Mouse (Mus musculus) stomach, embryonic 16.5 days (tissue): Measurements from ENCODE around the gene Meiob. TPM values are rescaled to one million over a fixed set of nuclear protein-coding genes. Genes with fewer than 3 reads are reported as not detected.

Experiments used
- ATAC-seq: fragments of 200-750 bp; cut with Nextera tagmentation; 2 replicates; pipeline ENCODE4 v1.8.0; 2017; ENCODE audit warnings: moderate number of reproducible peaks, moderate TSS enrichment; ENCODE audit not compliant: insufficient read depth, low FRiP score
- H3K27ac ChIP-seq: fragments of 300-500 bp; sonication (generic); 2 replicates; pipeline ENCODE4 v1.5.1; 2014; ENCODE audit warnings: low read length
- H3K27me3 ChIP-seq: fragments of 300-500 bp; sonication (generic); 2 replicates; pipeline ENCODE4 v1.6.1; 2014; ENCODE audit warnings: low read length, control low read depth, mixed read lengths; ENCODE audit not compliant: control insufficient read depth, insufficient read depth
- H3K36me3 ChIP-seq: fragments of 300-500 bp; sonication (generic); 2 replicates; pipeline ENCODE4 v1.6.1; 2014; ENCODE audit warnings: low read length; ENCODE audit not compliant: control insufficient read depth, insufficient read depth
- H3K4me1 ChIP-seq: fragments of 300-500 bp; sonication (generic); 2 replicates; pipeline ENCODE4 v1.6.1; 2014; ENCODE audit warnings: low read length, control low read depth, mixed read lengths; ENCODE audit not compliant: control insufficient read depth, insufficient read depth
- H3K4me2 ChIP-seq: fragments of 300-500 bp; sonication (generic); 2 replicates; pipeline ENCODE4 v1.6.1; 2014; ENCODE audit warnings: low read depth, low read length, mixed read lengths
- H3K4me3 ChIP-seq: fragments of 300-500 bp; sonication (generic); replicated peaks from 2 replicates; pipeline ENCODE4 v1.5.1; 2014; ENCODE audit warnings: mild to moderate bottlenecking, low read length
- H3K9ac ChIP-seq: fragments of 300-500 bp; sonication (generic); 2 replicates; pipeline ENCODE4 v1.6.1; 2014; ENCODE audit warnings: low read length
- H3K9me3 ChIP-seq: fragments of 300-500 bp; sonication (generic); replicated peaks from 2 replicates; pipeline ENCODE4 v1.6.1; 2016; ENCODE audit warnings: low read length, control low read depth; ENCODE audit not compliant: control insufficient read depth
- WGBS: fragments of 180-500 bp; shearing (Covaris S2); extraction: QIAGEN DNeasy Blood & Tissue Kit; methylation state at CpG from one replicate; pipeline ENCODE4 v1.1.7; 2014; 5-methylcytosine and 5-hydroxymethylcytosine counted together
- polyA plus RNA-seq: library from polyadenylated mRNA; unstranded; fragments of >200 nt; fragmentation: Nextera tagmentation; extraction: Ambion mirVana; gene quantifications from 2 replicates; pipeline ENCODE4 v1.2.1, GENCODE M21; 2015

Meiob gene
- polyA plus RNA-seq, 1 experiment from 2014 or later: 0.10 TPM

DNA sequence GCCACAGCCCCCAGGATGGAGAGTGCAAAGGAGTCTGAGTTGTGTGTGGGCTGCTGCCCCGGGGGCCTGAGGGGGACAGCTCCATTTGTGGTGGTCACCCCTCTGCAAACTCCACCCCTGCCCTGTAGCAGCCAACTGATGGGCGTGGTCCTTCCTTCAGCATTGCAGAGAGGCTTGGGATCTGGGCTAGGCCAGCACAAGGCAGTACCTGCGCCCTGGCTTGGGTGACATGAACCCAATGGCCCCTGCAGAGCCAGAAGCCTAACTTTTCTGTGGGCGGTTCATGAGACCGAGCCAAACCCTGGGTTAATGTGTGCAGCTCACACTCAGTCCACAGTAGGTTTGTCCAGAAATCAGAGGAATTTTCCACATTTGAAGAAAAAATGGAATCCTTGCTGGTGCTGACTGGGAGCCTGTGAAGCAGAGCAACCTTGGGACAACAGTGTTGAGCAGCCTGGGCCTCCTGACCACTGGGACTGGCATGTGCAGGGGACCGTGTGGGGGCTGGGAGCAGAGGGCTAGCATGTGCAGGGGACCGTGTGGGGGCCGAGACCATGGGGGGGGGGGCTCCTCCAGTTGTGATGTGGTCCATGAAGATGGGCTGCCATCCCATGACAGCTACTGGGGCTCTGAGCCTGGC is 53.9 kb downstream of the Meiob start:
- Histone ChIP-seq H3K36me3 (peaks cover 7% of the 10 kb centered on the region; the same call in 1 of the 2 replicates), H3K4me2 (no peak overlapping the region)
- 82% methylated on average over 8 of the region's 8 CpGs for WGBS

DNA sequence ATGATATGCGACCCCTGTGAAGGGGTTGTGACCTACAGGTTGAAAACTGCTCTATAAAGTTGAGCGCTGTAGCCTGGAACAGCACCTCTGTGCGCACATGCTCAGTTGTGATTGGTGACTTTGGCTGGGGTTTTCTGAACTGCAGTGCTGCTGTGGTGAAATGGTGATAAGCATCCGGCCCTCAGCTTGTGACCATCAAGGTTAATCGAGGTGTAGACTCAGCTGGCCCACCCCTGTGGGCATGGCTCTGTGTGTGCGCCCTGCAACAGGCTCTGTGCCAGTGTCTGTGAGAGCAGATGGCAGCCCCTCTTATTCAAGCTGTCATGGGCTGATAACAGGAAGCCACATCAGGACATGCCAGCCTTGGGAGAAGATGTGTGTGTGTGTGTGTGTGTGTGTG is 54.9 kb downstream of the Meiob start:
- Histone ChIP-seq H3K4me2 (no peak overlapping the region), H3K9me3 (no peaks in the 10 kb centered on the region)
- 82% methylated on average over 6 of the region's 6 CpGs for WGBS

More for the DNA sequence above, 53.9 kb downstream of the Meiob start:
- H3K4me1 ChIP-seq: no peaks in the 10 kb centered on the region
- H3K9me3 ChIP-seq: no peaks in the 10 kb centered on the region
- H3K27me3 ChIP-seq: no peaks in the 10 kb centered on the region
- H3K27ac ChIP-seq: no peak overlapping the region
- H3K4me3 ChIP-seq: no peak overlapping the region
- no peak overlapping the region for H3K9ac ChIP-seq
- no peak for ATAC-seq

DNA sequence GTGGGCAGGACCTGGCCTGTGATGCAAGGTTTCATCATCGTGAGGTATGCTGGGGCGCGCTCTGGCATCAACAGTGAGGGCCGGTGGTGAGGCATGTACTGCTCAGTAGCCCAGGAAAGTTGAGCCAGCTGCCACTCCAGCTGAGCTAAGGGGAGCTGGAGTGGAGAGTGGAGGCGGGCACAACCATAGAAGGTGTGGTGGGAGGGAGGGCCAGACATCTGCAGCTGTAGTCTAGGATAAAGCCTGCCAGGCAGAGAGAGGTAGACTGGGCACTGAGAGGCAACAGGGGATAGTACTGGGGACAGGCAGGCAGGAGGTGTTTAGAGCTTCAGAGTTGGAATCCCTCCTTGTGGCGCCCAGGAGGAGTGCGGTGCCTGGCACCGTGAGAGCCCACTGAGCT is 56.0 kb downstream of the Meiob start:
- ATAC-seq: no peak
- WGBS: 92% methylated on average over 8 of the region's 8 CpGs
- H3K9ac ChIP-seq: no peak overlapping the region
- H3K4me1 ChIP-seq: no peaks in the 10 kb centered on the region
- H3K4me3 ChIP-seq: no peak overlapping the region
- no peaks in the 10 kb centered on the region for H3K27me3 ChIP-seq
- H3K36me3 ChIP-seq: peaks cover 7% of the 10 kb centered on the region; the same call in 1 of the 2 replicates
- H3K4me2 ChIP-seq: no peak overlapping the region
- no peak overlapping the region for H3K27ac ChIP-seq
- H3K9me3 ChIP-seq: no peaks in the 10 kb centered on the region

More for the DNA sequence above, 54.9 kb downstream of the Meiob start:
- peaks cover 7% of the 10 kb centered on the region; the same call in 1 of the 2 replicates for H3K36me3 ChIP-seq
- no peak overlapping the region for H3K27ac ChIP-seq
- no peaks in the 10 kb centered on the region for H3K27me3 ChIP-seq
- no peak for ATAC-seq
- H3K4me3 ChIP-seq: no peak overlapping the region
- no peaks in the 10 kb centered on the region for H3K4me1 ChIP-seq
- no peak overlapping the region for H3K9ac ChIP-seq

DNA sequence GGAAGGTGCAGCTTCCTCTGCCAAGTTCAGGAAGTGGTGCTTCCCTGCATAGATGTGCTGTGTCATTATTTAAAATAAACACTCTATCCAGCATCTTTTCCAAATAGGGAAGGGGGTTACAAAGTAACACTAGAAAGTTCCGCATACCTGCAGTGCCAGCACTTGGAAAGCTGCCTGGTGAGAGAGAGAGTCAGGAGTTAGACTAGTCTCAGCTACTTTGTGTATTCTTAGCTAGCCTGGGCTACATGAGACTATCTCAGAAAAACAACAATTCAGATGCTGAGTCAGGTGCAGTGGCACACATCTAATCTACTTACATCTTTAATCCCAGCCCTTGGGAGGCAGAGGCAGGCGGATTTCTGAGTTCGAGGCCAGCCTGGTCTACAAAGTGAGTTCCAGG is 57.7 kb downstream of the Meiob start:
- H3K27ac ChIP-seq: no peak overlapping the region
- no peak overlapping the region for H3K4me2 ChIP-seq
- no peak overlapping the region for H3K4me3 ChIP-seq
- ATAC-seq: no peak
- H3K4me1 ChIP-seq: no peaks in the 10 kb centered on the region
- no peaks in the 10 kb centered on the region for H3K9me3 ChIP-seq
- peaks cover 7% of the 10 kb centered on the region; the same call in 1 of the 2 replicates for H3K36me3 ChIP-seq
- H3K9ac ChIP-seq: no peak overlapping the region
- WGBS: 94% methylated on average over 3 of the region's 3 CpGs
- H3K27me3 ChIP-seq: no peaks in the 10 kb centered on the region

DNA sequence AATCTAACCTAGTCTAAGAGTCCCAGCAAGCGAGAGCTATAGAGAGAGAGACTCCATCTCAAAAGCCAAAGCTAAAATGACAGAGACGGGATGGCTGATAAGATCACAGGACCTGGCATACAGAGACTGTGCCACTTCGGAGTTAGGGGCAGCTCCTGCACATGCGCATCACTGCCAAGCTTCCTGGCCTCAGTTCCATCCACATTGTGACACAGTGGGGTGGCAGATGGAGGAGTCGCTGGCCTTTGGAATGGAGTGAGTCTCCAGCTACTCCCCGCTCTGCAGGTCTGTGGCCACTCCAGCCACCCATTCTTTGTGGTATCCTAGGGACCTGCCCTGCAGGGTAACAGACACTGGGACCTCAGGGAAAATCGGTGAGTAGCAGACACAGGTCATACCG is 61.7 kb downstream of the Meiob start, which contains the start of gene Igfals:
Gene Igfals (plus strand): TSS at position 222 of the 400 bp plus-strand sequence.
- no peak within 1 kb of the TSS for H3K4me3 ChIP-seq
- WGBS: 87% methylated on average over 8 of the region's 8 CpGs
- H3K4me2 ChIP-seq: no peak within 1 kb of the TSS
- no peak for ATAC-seq
- H3K9me3 ChIP-seq: no peaks in the 10 kb centered on the region
- H3K4me1 ChIP-seq: no peaks in the 10 kb centered on the region
- H3K9ac ChIP-seq: no peak within 1 kb of the TSS
- H3K27ac ChIP-seq: no peak within 1 kb of the TSS
- H3K36me3 ChIP-seq: peaks cover 7% of the 10 kb centered on the region; the same call in 1 of the 2 replicates
- no peaks in the 10 kb centered on the region for H3K27me3 ChIP-seq

DNA sequence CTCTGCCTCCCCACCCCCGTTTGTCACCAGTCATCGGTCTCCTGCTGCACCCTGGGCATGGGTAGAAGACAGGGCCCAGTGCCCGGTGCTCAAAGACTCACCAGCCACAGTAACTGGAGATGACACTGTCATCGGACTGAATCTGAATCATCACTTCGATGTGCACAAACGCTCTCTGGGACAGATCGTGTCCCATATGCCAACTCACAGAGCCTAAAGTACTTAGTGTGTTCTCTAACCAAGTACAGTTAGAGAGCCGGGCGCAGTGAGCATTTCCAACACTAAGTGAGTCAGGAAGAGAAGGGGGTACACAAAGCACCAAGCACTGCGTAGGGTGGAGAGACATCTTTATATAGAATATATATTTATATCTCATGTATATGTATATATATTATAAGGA is 63.8 kb downstream of the Meiob start:
- no peaks in the 10 kb centered on the region for H3K9me3 ChIP-seq
- H3K27ac ChIP-seq: no peak overlapping the region
- WGBS: 90% methylated on average over 10 of the region's 10 CpGs
- no peaks in the 10 kb centered on the region for H3K36me3 ChIP-seq
- no peak overlapping the region for H3K4me3 ChIP-seq
- no peak overlapping the region for H3K4me2 ChIP-seq
- no peak for ATAC-seq
- no peaks in the 10 kb centered on the region for H3K4me1 ChIP-seq
- H3K9ac ChIP-seq: no peak overlapping the region
- no peaks in the 10 kb centered on the region for H3K27me3 ChIP-seq

DNA sequence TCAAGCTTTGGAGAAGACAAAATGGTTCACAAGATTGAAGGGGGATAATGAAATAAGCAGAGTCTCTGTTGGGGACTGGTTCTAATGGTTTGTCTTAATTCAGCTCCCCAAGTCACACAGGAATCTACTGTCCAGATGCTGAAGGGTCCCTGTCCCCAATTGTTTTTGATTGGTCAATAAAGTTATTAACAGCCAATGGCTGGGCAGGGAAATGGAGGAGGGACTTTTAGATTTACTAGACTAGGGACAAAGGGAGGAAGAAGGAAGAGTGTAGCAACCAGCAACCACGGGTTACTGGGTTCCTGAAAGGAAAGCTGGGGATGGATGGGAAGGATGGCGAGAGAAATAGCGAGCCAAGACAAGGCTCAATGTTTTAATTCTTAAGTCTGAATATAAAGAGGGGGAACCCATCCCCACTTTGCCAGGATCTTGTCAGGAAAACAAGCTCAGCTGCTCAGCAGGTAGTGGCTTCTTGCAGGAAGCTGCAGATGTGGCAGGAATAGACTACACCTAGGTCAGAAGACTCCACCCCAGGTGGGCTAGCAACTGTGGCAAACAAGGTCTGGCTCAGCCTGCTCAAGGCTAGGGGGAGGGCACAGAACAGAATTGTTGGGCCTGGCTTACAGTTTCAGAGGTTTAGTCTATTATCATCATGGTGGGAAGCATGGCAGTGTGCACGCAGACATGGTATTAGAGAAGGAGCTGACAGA is 69.8 kb downstream of the Meiob start:
- H3K27me3 ChIP-seq: no peaks in the 10 kb centered on the region
- H3K4me2 ChIP-seq: no peak overlapping the region
- H3K4me3 ChIP-seq: no peak overlapping the region
- no peaks in the 10 kb centered on the region for H3K36me3 ChIP-seq
- H3K9ac ChIP-seq: no peak overlapping the region
- H3K27ac ChIP-seq: no peak overlapping the region
- H3K4me1 ChIP-seq: peaks cover 6% of the 10 kb centered on the region; the same call in 1 of the 2 replicates
- no peaks in the 10 kb centered on the region for H3K9me3 ChIP-seq
- WGBS: 46% methylated on average over 4 of the region's 4 CpGs
- no peak for ATAC-seq

DNA sequence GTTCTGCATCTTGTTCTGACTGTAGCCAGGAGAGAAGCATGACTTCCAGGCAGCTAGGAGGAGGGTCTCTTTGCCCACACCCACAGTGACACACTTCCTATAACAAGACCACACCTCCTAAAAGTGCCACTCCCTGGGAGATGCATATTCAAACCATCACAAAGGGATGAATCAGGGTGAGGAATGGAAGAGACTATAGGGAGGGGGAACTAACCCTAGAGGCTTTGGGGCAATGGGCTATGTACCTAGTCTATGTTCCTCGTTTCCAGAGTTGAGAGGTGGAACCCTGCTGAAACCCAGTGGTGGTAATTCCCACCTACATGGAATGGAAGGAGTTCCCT is 70.3 kb downstream of the Meiob start:
- Histone ChIP-seq H3K4me3 (no peak overlapping the region), H3K4me1 (peaks cover 6% of the 10 kb centered on the region; the same call in 1 of the 2 replicates), H3K27me3 (no peaks in the 10 kb centered on the region), H3K4me2 (no peak overlapping the region), H3K9me3 (no peaks in the 10 kb centered on the region), H3K27ac (no peak overlapping the region), H3K36me3 (no peaks in the 10 kb centered on the region), H3K9ac (no peak overlapping the region)
- 56% methylated on average over 1 of the region's 1 CpGs for WGBS
- no peak for ATAC-seq

DNA sequence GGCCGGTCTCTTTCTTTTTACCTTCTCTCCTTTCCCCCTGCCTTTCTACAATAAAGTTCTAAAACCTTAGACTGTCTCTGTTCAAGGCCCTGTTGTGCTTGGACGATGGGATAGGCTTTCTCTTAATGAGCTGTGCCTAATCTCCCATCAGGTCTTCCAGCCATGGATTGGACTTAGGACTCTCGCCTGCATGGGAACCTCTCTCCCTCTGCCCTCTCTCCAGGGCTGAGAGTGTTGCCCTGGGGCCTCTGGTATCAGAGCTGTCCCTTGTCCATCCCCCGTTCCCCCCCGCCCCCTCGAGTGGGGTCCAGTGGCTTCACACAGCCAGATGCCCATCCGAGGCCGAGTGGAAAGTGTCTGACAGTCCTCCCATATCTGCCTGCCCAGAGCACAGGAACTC is 70.9 kb downstream of the Meiob start:
- peaks cover 6% of the 10 kb centered on the region; the same call in 1 of the 2 replicates for H3K4me1 ChIP-seq
- no peak overlapping the region for H3K27ac ChIP-seq
- H3K36me3 ChIP-seq: no peaks in the 10 kb centered on the region
- WGBS: 78% methylated on average over 8 of the region's 8 CpGs
- no peak overlapping the region for H3K9ac ChIP-seq
- H3K27me3 ChIP-seq: no peaks in the 10 kb centered on the region
- ATAC-seq: no peak
- H3K4me2 ChIP-seq: no peak overlapping the region
- no peak overlapping the region for H3K4me3 ChIP-seq
- H3K9me3 ChIP-seq: no peaks in the 10 kb centered on the region
